Mouse (Mus musculus) midbrain, embryonic 13.5 days (tissue): ENCODE data around the gene Atxn1l. TPM values are rescaled to one million over a fixed set of nuclear protein-coding genes. Genes with fewer than 3 reads are reported as not detected.

Source experiments
- ATAC-seq: fragments of 200-750 bp; cut with Nextera tagmentation; 2 replicates; pipeline ENCODE4 v1.8.0; 2017; ENCODE audit warnings: mild to moderate bottlenecking, moderate TSS enrichment, moderate library complexity
- H3K27ac ChIP-seq: fragments of 300-500 bp; sonication (generic); 2 replicates; pipeline ENCODE4 v1.5.1; 2015; ENCODE audit warnings: inconsistent platforms, mild to moderate bottlenecking, moderate library complexity
- H3K27me3 ChIP-seq: fragments of 300-500 bp; sonication (generic); 2 replicates; pipeline ENCODE4 v1.6.1; 2015; ENCODE audit warnings: mild to moderate bottlenecking, inconsistent platforms
- H3K36me3 ChIP-seq: fragments of 300-500 bp; sonication (generic); 2 replicates; pipeline ENCODE4 v1.6.1; 2015; ENCODE audit warnings: mild to moderate bottlenecking, inconsistent platforms
- H3K4me1 ChIP-seq: fragments of 300-500 bp; sonication (generic); replicated peaks from 2 replicates; pipeline ENCODE4 v1.6.1; 2015; ENCODE audit warnings: inconsistent platforms
- H3K4me2 ChIP-seq: fragments of 300-500 bp; sonication (generic); replicated peaks from 2 replicates; pipeline ENCODE4 v1.6.1; 2015; ENCODE audit warnings: moderate library complexity, mild to moderate bottlenecking, inconsistent platforms
- H3K4me3 ChIP-seq: fragments of 300-500 bp; sonication (generic); replicated peaks from 2 replicates; pipeline ENCODE4 v1.5.1; 2015; ENCODE audit warnings: mild to moderate bottlenecking, inconsistent platforms
- H3K9ac ChIP-seq: fragments of 300-500 bp; sonication (generic); replicated peaks from 2 replicates; pipeline ENCODE4 v1.6.1; 2015; ENCODE audit warnings: mild to moderate bottlenecking, inconsistent platforms
- H3K9me3 ChIP-seq: fragments of 300-500 bp; sonication (generic); 2 replicates; pipeline ENCODE4 v1.6.1; 2016; ENCODE audit warnings: mild to moderate bottlenecking, inconsistent platforms
- WGBS: fragments of 180-500 bp; shearing (Covaris S2); methylation state at CpG from one replicate; pipeline ENCODE4 v1.1.7; 2015; 5-methylcytosine and 5-hydroxymethylcytosine counted together
- polyA plus RNA-seq: library from polyadenylated mRNA; unstranded; fragments of >200 nt; fragmentation: Nextera tagmentation; extraction: Ambion mirVana; gene quantifications from 2 replicates; pipeline ENCODE4 v1.2.1, GENCODE M21; 2015

Gene Atxn1l
- 3.7 and 4.4 TPM in 2 replicates for polyA plus RNA-seq

- peak; percentile 94 for ATAC-seq
- Histone ChIP-seq H3K9ac (peak within 1 kb of the TSS; percentile 98), H3K27me3 (no peaks in the 10 kb centered on the region), H3K4me2 (peak within 1 kb of the TSS; percentile 98), H3K4me3 (peak within 1 kb of the TSS; percentile 99), H3K4me1 (peaks cover 19% of the 10 kb centered on the region), H3K36me3 (peaks cover 23% of the 10 kb centered on the region), H3K27ac (peak within 1 kb of the TSS; percentile 58; the same call in 1 of the 2 replicates), H3K9me3 (no peaks in the 10 kb centered on the region)
- under 1% methylated on average over 56 of the region's 59 CpGs for WGBS
These were observed at the start of gene Atxn1l for GRCm38 (mm10) chr8:109737237-109738048. Gene Atxn1l, minus strand, starts transcription at chr8:109737739.

GRCm38 (mm10) chr8:109780548-109780947 is 43.0 kb upstream of the Atxn1l start:
- Histone ChIP-seq H3K4me2 (peak overlapping the region; percentile 96), H3K36me3 (no peaks in the 10 kb centered on the region), H3K27me3 (peaks cover 6% of the 10 kb centered on the region), H3K9me3 (no peaks in the 10 kb centered on the region), H3K4me3 (peak overlapping the region; percentile 76), H3K9ac (0 out of 2 replicates have a peak overlapping the region, but pooled peaks have one; percentile 6), H3K4me1 (peaks cover 22% of the 10 kb centered on the region), H3K27ac (no peak overlapping the region)
- WGBS: 74% methylated on average over 4 of the region's 4 CpGs
- ATAC-seq: no peak

- H3K27ac ChIP-seq: peak overlapping the region; percentile 97
- WGBS: 21% methylated on average over 24 of the region's 24 CpGs
These were observed 42.1 kb upstream of the Atxn1l start for GRCm38 (mm10) chr8:109779431-109780228.

DNA sequence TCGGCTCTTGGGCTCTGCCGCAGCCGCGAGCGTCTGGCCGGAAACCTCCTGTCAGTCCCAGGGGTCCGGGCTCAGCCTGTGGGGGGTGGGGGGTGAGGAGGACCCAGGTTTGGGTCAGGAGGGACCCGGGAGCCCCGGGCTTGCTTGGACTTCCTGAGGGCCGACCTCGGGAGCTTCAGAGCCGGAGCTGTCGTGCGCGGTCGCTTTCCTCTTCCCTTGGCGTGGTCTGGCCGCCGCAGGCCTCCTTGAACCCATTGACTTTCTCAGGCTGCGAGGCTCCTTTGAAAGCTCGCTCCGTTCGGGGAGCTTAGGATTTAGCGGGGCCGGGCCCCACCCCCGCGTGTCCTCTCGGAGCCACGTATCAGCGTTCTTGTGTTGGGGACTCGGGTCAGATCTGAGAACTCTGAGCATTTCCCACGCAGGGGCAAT is 41.5 kb upstream of the Atxn1l start:
- peaks cover 14% of the 10 kb centered on the region for H3K27me3 ChIP-seq
- ATAC-seq: peak; percentile 79
- H3K9me3 ChIP-seq: no peaks in the 10 kb centered on the region
- peak overlapping the region; percentile 96 for H3K4me2 ChIP-seq
- under 1% methylated on average over 32 of the region's 32 CpGs for WGBS
- H3K4me3 ChIP-seq: peak overlapping the region; percentile 76
- peaks cover 22% of the 10 kb centered on the region for H3K4me1 ChIP-seq
- peak overlapping the region; percentile 94 for H3K9ac ChIP-seq
- H3K36me3 ChIP-seq: no peaks in the 10 kb centered on the region
- peak overlapping the region; percentile 97 for H3K27ac ChIP-seq

More at GRCm38 (mm10) chr8:109779431-109780228, 42.1 kb upstream of the Atxn1l start:
- ATAC-seq: no peak
- Histone ChIP-seq H3K4me2 (peak overlapping the region; percentile 96), H3K9ac (peak overlapping the region; percentile 94), H3K9me3 (no peaks in the 10 kb centered on the region), H3K36me3 (no peaks in the 10 kb centered on the region), H3K4me1 (peaks cover 22% of the 10 kb centered on the region), H3K4me3 (peak overlapping the region; percentile 76), H3K27me3 (peaks cover 10% of the 10 kb centered on the region)

GRCm38 (mm10) chr8:109778280-109778977 is 40.9 kb upstream of the Atxn1l start, which contains the start of gene Ap1g1:
Gene Ap1g1, plus strand, starts transcription at chr8:109778554.
- peaks cover 18% of the 10 kb centered on the region for H3K27me3 ChIP-seq
- WGBS: under 1% methylated on average over 63 of the region's 64 CpGs

GRCm38 (mm10) chr8:109777851-109778250 is 40.3 kb upstream of the Atxn1l start:
- H3K9me3 ChIP-seq: no peaks in the 10 kb centered on the region
- no peaks in the 10 kb centered on the region for H3K36me3 ChIP-seq
- WGBS: 30% methylated on average over 5 of the region's 5 CpGs
- peaks cover 22% of the 10 kb centered on the region for H3K27me3 ChIP-seq
- H3K4me2 ChIP-seq: peak overlapping the region; percentile 96
- H3K4me3 ChIP-seq: peak overlapping the region; percentile 76
- no peak for ATAC-seq
- peaks cover 22% of the 10 kb centered on the region for H3K4me1 ChIP-seq
- peak overlapping the region; percentile 94; the same call in 1 of the 2 replicates for H3K9ac ChIP-seq
- H3K27ac ChIP-seq: peak overlapping the region; percentile 97; the same call in 1 of the 2 replicates

More at GRCm38 (mm10) chr8:109778280-109778977, 40.9 kb upstream of the Atxn1l start, which contains the start of gene Ap1g1:
- peak; percentile 100 for ATAC-seq
- Histone ChIP-seq H3K4me1 (peaks cover 22% of the 10 kb centered on the region), H3K4me3 (peak within 1 kb of the TSS; percentile 76), H3K9me3 (no peaks in the 10 kb centered on the region), H3K36me3 (no peaks in the 10 kb centered on the region), H3K9ac (peak within 1 kb of the TSS; percentile 94), H3K4me2 (peak within 1 kb of the TSS; percentile 96), H3K27ac (peak within 1 kb of the TSS; percentile 97)

GRCm38 (mm10) chr8:109773154-109773553 is 35.6 kb upstream of the Atxn1l start:
- Histone ChIP-seq H3K4me3 (no peak overlapping the region), H3K27ac (no peak overlapping the region), H3K4me2 (no peak overlapping the region), H3K9me3 (no peaks in the 10 kb centered on the region), H3K27me3 (peaks cover 22% of the 10 kb centered on the region), H3K9ac (no peak overlapping the region), H3K4me1 (no peaks in the 10 kb centered on the region), H3K36me3 (no peaks in the 10 kb centered on the region)
- no peak for ATAC-seq
- WGBS: 52% methylated on average over 3 of the region's 3 CpGs

DNA sequence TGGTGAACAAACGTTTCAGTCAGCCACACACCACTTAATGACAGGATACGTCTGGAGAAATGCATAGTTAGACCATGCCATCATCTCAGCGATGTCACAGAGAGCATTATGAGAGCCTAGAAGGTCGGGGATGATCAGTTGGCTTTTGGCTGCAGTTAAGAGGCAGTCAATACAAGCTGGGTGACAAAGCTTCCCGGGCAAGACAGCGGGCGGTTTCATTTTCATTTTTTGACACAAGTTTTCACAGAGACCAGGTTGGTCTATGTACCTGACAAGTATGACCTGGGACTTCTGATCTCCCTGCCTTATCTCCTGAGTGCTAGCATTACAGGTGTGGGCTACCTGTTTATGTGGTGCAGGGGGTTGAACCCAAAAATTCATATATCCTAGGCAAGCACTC is 28.5 kb upstream of the Atxn1l start:
- WGBS: 80% methylated on average over 7 of the region's 7 CpGs
- no peak overlapping the region for H3K4me3 ChIP-seq
- H3K36me3 ChIP-seq: no peaks in the 10 kb centered on the region
- H3K27me3 ChIP-seq: 0 out of 2 replicates have a peak, but pooled peaks cover 3% of the 10 kb centered on the region
- no peak overlapping the region for H3K27ac ChIP-seq
- ATAC-seq: no peak
- H3K4me2 ChIP-seq: no peak overlapping the region
- peaks cover 3% of the 10 kb centered on the region; the same call in 1 of the 2 replicates for H3K9me3 ChIP-seq
- no peak overlapping the region for H3K9ac ChIP-seq
- no peaks in the 10 kb centered on the region for H3K4me1 ChIP-seq

- 0 out of 2 replicates have a peak, but pooled peaks cover 3% of the 10 kb centered on the region for H3K27me3 ChIP-seq
- H3K9ac ChIP-seq: no peak overlapping the region
- no peaks in the 10 kb centered on the region for H3K4me1 ChIP-seq
- no peak overlapping the region for H3K4me3 ChIP-seq
- peaks cover 3% of the 10 kb centered on the region; the same call in 1 of the 2 replicates for H3K9me3 ChIP-seq
- H3K4me2 ChIP-seq: no peak overlapping the region
- no peak for ATAC-seq
- WGBS: 92% methylated on average over 6 of the region's 6 CpGs
- H3K27ac ChIP-seq: no peak overlapping the region
- H3K36me3 ChIP-seq: no peaks in the 10 kb centered on the region
These were observed 26.5 kb upstream of the Atxn1l start for GRCm38 (mm10) chr8:109764031-109764430.

- no peak overlapping the region for H3K4me3 ChIP-seq
- no peak overlapping the region for H3K4me2 ChIP-seq
- H3K27ac ChIP-seq: no peak overlapping the region
- H3K36me3 ChIP-seq: no peaks in the 10 kb centered on the region
- no peaks in the 10 kb centered on the region for H3K4me1 ChIP-seq
- no peaks in the 10 kb centered on the region for H3K27me3 ChIP-seq
- no peak overlapping the region for H3K9ac ChIP-seq
- H3K9me3 ChIP-seq: peaks cover 3% of the 10 kb centered on the region; the same call in 1 of the 2 replicates
- ATAC-seq: no peak
- 37% methylated on average over 1 of the region's 1 CpGs for WGBS
These were observed 22.7 kb upstream of the Atxn1l start for GRCm38 (mm10) chr8:109760221-109760620.

- ATAC-seq: no peak
- H3K4me2 ChIP-seq: no peak overlapping the region
- no peaks in the 10 kb centered on the region for H3K27me3 ChIP-seq
- no peak overlapping the region for H3K27ac ChIP-seq
- no peaks in the 10 kb centered on the region for H3K36me3 ChIP-seq
- WGBS: 90% methylated on average over 7 of the region's 7 CpGs
- no peaks in the 10 kb centered on the region for H3K4me1 ChIP-seq
- peaks cover 3% of the 10 kb centered on the region; the same call in 1 of the 2 replicates for H3K9me3 ChIP-seq
- H3K9ac ChIP-seq: no peak overlapping the region
- no peak overlapping the region for H3K4me3 ChIP-seq
These were observed 21.9 kb upstream of the Atxn1l start for GRCm38 (mm10) chr8:109759426-109759825.
